Mouse (Mus musculus) urinary bladder, postnatal 10 days (tissue): ENCODE measurements around the gene Rasa4.
"Not testable (repeated sequence)": the region's sequence is repeated elsewhere in the genome, so short reads cannot be mapped to it uniquely, and the experiment has no call there.

Experiments
- DNase-seq: peaks from one replicate; pipeline ENCODE4 v3.0.0; 2022; ENCODE audit warnings: low spot score

Rasa4 gene

GRCm38 (mm10) chr5:136109042-136109441 is 25.3 kb downstream of the Rasa4 start:
- DNase-seq = no peak

- DNase-seq = not testable (repeated sequence)
Observed at GRCm38 (mm10) chr5:136113546-136113945, 29.8 kb downstream of the Rasa4 start.

DNA sequence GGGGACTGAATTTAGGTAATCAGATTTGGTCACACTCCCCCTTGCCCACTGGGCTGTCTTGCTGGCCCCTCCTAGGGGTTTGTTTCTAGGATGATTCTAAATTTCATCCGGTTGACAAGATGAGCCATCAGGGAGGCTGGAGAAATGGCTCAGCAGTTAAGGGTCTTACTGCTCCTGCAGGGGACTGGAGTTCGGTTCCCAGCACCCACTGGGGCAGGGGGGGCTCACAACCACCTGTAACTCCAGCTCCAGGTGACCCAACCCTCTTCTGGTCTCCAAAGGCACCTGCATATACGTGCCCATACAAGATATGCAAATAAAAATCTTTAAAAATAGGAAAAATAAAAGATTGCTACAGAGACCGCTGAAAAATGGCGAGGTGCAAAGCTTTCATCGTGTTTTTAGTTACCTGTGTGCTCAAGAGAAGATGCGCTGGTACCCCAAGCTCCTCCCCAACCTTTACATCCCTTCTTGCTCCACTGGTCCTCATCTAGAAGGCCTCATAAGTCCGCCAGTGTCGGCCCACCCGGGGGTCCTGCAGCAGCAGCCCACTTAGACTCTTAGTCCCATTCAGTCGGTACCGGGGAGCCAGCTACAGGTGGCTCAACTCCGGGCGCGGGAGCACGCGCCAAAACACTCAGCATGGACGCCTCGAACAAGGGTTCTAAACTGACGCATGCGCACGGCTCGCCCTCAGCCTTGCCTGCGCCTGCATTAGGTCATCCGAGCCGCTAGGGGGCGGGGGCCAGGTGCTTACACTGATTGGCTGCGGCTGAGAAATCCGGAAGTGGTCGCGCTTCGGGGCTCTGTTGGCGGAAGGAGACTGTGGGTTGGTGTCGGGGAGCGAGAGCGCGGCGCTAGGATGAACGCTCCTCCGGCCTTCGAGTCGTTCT is 32.4 kb downstream of the Rasa4 start, which contains the start of gene Polr2j:
Gene Polr2j (plus strand): TSS at position 741 of the 893 bp plus-strand sequence.
- peak; percentile 89 for DNase-seq

- no peak for DNase-seq
Observed at GRCm38 (mm10) chr5:136116784-136117112, 33.0 kb downstream of the Rasa4 start.

DNA sequence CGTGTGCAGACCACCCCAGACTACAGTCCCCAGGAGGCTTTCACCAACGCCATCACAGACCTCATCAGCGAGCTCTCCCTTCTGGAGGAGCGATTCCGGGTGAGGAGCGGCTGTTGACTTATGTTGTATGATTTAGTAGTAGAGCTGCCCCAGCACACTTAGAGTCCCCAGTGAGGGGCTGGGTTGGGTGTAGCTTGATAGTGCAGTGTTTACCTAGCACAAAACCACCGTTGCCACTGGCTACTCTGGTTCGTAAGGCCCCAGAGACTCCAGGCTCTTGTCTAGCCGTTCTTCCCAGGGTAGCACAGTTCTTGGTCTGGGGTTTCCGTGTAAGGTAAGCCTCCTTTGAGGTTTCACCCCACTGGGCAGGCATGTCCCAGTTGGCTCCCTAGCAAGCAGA is 38.4 kb downstream of the Rasa4 start:
- no peak for DNase-seq

GRCm38 (mm10) chr5:136135571-136136291 is 52.0 kb downstream of the Rasa4 start, which contains the start of the genes Lrwd1 and Alkbh4:
TSS of gene Lrwd1 (minus strand) at chr5:136136074.
TSS of gene Alkbh4 (plus strand) at chr5:136136146.
- DNase-seq = peak; percentile 77

DNA sequence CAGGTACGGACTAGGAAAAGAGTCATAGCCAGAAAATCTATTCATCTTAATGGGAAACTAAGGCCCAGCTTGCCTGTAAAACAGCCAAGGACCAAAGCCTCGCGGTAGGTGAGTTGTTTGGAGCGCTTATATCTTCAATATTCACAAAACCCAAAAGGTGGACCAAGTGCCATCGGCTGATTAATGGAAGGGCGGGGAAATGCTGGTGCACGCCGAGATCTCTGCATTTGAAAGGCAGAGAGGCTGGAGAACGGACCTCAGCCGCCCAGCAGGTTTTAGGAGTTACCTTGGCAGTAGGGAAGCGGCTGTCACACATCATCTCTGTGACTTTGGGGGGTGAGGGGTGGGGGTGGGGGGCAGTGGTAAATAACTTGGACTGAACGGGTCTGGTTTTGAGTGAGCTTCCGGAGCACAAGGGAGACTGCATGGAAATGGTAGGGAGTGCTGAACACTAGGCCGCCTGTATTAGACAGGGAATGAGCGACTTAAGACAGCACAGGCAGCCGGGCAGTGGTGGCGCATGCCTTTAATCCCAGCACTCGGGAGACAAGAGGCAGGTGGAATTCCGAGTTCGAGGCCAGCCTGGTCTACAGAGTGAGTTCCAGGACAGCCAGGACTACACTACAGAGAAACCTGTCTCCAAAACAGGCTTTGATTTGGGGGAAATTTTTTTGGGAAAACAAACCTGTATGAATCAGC is 52.7 kb downstream of the Rasa4 start:
- DNase-seq = no peak

- DNase-seq = no peak
Observed at GRCm38 (mm10) chr5:136137658-136138274, 54.0 kb downstream of the Rasa4 start.

DNA sequence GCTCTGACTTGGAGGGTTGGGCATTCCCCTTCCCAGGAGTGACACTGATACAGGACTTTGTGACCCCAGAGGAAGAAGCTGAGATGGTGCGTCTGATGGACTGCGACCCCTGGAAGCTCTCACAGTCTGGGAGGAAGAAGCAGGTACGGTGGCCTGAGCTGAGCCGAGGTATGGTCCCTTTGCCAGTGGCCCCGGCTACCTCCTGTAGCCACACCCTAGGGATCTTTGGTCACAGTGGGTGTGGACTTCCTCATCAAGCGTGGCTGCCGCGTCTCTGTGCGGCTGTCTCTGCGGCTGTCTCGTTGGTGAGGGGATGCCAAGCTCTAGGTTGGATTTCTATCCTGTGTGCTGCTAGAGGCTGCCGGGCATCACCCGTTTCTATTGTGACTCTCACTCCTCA is 55.7 kb downstream of the Rasa4 start:
- no peak for DNase-seq

DNA sequence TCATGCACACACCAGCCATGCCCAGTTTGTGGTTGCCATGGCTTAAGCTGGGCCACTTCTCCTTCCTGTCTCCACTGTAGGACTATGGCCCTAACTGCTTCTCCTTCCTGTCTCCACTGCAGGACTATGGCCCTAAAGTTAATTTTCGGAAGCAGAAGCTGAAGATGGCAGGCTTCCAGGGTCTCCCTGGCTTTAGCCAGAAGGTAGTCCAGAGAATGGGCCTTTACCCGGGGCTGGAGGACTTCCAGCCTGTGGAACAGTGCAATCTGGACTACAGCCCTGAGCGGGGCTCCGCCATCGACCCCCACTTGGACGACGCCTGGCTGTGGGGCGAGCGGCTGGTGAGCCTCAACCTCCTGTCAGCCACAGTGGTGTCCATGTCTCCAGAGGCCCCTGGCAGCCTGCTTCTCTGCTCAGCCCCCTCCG is 56.4 kb downstream of the Rasa4 start:
- DNase-seq = no peak

DNA sequence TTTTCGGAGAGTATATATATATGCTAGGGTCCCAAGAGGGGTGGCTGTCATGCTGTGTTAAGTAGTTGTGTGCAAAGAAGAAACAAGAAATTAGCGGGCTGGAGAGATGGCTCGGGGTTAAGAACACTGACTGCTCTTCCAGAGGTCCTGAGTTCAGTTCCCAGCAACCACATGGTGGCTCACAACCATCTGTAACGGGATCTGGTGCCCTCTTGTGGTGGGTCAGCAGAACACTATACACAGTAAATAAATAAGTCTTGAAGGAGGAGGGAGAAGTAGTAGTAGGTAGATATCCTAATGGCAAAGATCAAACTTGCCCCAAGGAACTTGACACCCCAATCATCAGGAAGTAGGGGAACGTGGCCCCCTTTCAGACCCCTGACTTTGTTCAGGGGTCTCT is 59.0 kb downstream of the Rasa4 start:
- DNase-seq = no peak

DNA sequence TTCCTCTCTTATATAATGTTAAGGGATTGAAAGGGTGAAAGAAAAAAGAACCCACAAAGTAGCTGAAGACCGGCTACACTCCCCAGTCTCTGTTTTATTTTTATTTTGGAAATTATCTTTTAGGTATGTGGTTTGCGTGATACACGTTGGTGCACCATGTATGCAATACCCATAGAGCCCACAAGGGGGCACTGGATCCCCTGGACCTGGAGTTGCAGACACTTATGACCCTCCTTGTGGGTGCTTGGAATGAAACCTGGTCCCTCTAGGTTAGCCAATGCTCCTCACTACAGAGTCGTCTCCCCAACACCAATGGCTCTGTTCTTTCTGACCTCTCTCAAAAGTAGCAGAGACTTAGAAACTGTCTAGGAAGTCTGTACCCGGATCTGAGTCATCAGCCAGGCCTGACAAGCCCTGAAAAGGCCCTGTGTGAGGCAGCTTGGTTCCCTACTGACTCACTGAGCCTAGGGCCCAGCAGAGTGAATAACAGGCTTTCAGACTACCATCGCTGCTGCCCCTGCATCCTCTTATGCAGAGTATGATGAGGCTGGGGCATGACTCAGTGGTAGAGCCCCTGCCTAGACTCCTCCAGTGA is 59.5 kb downstream of the Rasa4 start:
- no peak for DNase-seq

- DNase-seq = no peak
Observed at GRCm38 (mm10) chr5:136144606-136145430, 61.1 kb downstream of the Rasa4 start.

DNA sequence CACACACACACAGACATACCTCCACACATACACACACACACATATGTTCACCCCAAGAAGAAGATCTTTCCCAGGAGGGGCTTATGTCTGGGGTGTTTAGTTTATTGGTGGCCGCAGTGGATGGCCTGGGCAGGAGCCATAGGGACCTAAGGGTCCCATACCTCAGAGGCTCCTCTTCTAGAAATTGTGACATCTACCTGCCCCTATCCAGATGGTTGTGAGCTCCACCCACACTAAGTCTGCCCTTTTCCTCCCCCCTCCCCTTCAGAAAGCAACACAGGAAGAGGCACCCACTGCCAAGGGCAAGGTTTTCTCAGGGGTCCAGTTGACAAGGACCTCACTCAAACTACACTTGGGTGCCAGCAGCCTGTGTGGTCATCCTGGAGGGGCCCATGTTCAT is 63.2 kb downstream of the Rasa4 start:
- no peak for DNase-seq

- no peak for DNase-seq
Observed at GRCm38 (mm10) chr5:136147704-136148103, 64.0 kb downstream of the Rasa4 start.

GRCm38 (mm10) chr5:136149134-136149576 is 65.4 kb downstream of the Rasa4 start:
- not testable (repeated sequence) for DNase-seq

GRCm38 (mm10) chr5:136152365-136152764 is 68.6 kb downstream of the Rasa4 start:
- DNase-seq = no peak

GRCm38 (mm10) chr5:136155399-136155798 is 71.7 kb downstream of the Rasa4 start:
- no peak for DNase-seq

- not testable (repeated sequence) for DNase-seq
Observed at GRCm38 (mm10) chr5:136160084-136160483, 76.4 kb downstream of the Rasa4 start.
